Mouse (Mus musculus): ENCODE measurements around the gene Art1.

Art1 gene

GRCm38 (mm10) chr7:102109171-102109570, 7.6 kb downstream of the Art1 start, which contains the start of gene Art5:
TSS of gene Art5 (minus strand) at chr7:102109489.
- DNase-seq = no peak

DNA sequence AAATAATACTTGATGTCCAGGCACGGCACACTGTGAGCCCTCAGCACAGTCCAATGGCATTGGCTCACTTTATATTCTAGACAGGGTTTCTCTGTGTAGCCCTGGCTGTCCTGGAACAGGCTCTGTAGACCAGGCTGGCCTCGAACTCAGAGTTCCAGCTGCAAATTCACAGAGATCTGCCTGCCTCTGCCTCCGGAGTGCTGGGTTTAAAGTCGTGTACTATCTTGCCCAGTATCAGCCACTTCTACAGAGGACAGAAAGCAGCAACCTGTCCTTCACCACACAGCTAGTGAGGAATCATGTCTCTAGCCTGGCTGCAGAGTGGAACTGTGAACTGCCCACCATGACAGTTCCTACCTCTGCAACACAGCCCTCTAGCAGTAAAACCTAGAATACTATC, 8.2 kb downstream of the Art1 start:
- DNase-seq = no peak

DNA sequence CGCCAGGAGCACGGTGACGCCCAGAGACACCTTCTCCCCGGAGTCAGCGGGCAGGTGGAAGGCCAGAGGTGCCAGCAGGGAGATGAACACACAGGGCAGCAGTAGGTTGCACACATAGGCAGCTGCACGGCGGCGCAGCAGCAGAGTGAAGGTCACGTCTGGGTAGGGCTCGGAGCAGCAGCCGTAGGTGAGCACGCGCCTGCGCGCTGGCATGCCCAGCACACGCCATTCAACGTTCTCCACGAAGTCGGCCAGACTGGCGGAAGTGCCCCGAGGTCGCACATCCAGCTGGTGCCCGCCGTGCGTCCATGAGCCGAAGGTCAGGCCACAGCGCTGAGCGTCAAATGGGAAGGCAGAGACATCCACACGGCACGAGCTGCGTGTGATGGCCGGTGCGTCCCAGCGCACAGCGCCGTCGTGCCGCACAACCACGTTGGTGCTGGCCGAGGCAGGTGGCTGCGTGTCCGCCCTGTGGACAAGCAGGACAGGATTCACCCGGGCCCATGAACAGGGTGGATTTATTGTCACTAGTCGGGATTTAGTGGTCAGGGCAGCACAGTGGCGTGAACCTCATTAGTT, 11.7 kb downstream of the Art1 start:
- DNase-seq = no peak

DNA sequence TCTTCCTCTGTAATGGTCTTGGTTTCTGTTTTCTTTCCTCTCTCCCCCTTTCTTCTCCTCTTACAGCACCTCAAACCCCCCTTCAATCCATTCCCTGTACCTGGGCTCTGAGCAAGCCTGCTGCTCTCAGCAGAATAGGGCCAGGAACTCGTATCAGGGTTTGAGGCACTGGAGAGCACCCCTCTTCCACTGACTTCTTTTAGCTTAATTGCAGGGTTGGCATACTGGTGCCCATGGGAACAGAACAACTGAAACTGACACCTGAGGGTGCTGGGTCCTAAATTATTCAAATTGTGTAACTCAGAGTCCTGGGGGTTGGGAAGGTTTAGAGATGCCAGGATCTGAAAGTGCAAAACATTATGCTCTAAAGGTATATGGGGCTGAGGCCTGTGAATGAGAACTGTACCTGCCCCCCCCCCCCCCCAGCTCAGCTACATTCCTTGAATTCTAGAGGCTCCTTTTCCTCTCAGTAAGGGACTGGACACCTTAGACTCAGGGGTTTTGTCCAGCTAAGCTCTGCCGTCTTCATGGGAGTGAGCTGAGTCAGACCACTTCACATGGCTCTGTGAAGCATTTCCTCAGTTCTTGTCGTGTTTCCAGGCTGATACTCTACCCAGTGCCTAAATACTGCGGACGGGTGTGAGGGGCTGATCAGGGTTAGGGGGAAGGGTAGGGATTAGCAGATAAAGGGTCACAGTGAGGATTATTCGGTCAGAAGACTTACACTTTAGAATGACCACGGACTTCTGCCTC, 15.2 kb downstream of the Art1 start, which contains the start of gene Chrna10:
TSS of gene Chrna10 (minus strand) at position 250 of the 753 bp plus-strand sequence.
- DNase-seq = no peak

DNA sequence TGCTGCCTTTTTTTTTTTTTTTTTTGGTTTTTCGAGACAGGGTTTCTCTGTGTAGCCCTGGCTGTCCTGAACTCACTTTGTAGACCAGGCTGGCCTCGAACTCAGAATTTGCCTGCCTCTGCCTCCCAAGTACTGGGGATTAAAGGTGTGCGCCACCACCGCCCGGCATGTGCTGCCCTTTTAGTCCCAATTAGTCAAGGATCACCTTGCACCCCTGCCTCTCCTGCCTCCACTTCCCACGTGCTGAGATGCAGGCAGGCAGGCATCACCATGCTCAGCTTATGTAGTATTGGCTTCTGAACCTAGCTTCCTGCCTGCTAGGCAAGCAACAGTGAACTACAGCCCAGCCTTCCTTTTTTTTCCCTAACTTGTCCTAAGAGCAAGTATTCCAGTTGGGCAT, 15.8 kb downstream of the Art1 start:
- no peak for DNase-seq

- DNase-seq = no peak
Measured at GRCm38 (mm10) chr7:102120326-102120725, 18.8 kb downstream of the Art1 start.

DNA sequence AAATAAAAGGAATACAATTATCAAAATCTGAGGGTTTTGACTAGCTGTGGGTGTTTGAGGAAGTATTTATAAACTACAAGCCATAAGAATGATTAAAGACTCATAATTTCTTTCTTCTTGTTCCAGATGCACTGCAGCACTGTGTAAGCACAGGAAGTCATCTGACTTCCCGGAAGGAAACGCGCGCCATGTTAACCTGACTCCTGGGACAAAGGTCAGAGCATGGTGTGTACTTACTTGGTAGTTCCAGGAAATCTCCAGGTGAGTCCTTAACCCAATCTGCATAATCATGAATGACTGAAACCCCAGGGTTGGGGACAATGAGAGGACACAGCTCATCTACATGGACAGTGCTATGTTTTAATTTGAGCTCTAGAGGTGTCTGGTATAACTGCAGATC, 30.9 kb downstream of the Art1 start:
- DNase-seq = no peak

GRCm38 (mm10) chr7:102137464-102137863, 35.9 kb downstream of the Art1 start:
- DNase-seq = no peak

GRCm38 (mm10) chr7:102137898-102138297, 36.4 kb downstream of the Art1 start:
- no peak for DNase-seq

GRCm38 (mm10) chr7:102153691-102154090, 52.1 kb downstream of the Art1 start:
- DNase-seq = no peak

Data from right cerebral cortex, adult 18-20 months (tissue).